ENCODE assay signal across 18 mouse cellular contexts in the genomic region with DNA sequence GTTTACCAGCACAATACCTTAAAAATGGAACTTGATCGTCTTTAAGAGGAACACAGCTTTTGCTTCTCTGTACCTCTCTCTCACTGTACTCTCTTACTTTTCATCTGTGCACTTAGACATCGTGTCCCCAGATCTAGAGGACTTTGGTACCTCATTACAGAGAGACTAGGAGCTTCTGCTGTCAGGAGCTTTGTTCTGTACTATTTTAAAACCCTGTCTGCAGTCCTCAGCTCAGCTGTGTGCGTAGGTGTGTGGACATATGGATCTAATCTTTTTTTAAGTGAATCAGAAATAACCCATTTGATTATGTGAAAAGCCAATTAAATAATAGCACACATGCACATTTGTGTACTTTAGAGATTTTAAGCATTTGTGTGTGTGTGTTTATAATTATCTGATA.
A peak's percentile ranks its signal among the peaks of the same experiment; 100 is the strongest.
DNase-seq lines count a peak whose midpoint lies in the region; ATAC-seq and TF ChIP-seq lines count a peak whose summit lies in the region.
"Had no signal": no experiment of that assay in that cellular context is flagged by ENCODE, and none has a peak within 500 bp of the region (broad histone marks: within the 10 kb centered on the region; RNA-seq: fewer than 3 reads in every experiment).

No protein-coding gene starts in this region.

- WGBS in forebrain, embryonic 16.5 days, result 70% methylated on average over 3 of the region's 3 CpGs

- H3K4me2 ChIP-seq in forebrain, embryonic 16.5 days (ENCODE audit: low read length), result no peak overlapping the region
- H3K4me2 ChIP-seq: embryonic facial prominence, embryonic 12.5 days; hindbrain, embryonic 14.5 days; midbrain, embryonic 12.5 days; stomach, embryonic 15.5 days had no signal

- no peaks in the 10 kb centered on the region for H3K36me3 ChIP-seq in forebrain, embryonic 16.5 days (ENCODE audit: control insufficient read depth, insufficient read depth)
- H3K36me3 ChIP-seq: embryonic facial prominence, embryonic 12.5 days; midbrain, embryonic 12.5 days; stomach, embryonic 15.5 days had no signal

- DNase-seq in brain, adult 2 months (ENCODE audit: low read depth, low spot score), result peak; percentile 90
- DNase-seq in layer of hippocampus, adult 9-11 months, result peak; percentile 90
- peak; percentile 28 to 41 for DNase-seq in left cerebral cortex, postnatal 36 days (ENCODE audit: low spot score in 2 of 2)
- no peak for DNase-seq in testis, postnatal 10 days (ENCODE audit: low spot score)
- no peak for DNase-seq in adrenal gland, postnatal 10 days
- DNase-seq: adrenal gland, postnatal 25 days; heart, postnatal 10 days; kidney, postnatal 10 days; liver, postnatal 0 days; spleen, adult 18-20 months; thymus, postnatal 25 days had no signal

- no peaks in the 10 kb centered on the region for H3K4me1 ChIP-seq in embryonic fibroblast, embryonic 13.5 days (ENCODE audit: control insufficient read depth, insufficient read depth, low read length)
- H3K4me1 ChIP-seq in forebrain, embryonic 16.5 days (replicated peaks; ENCODE audit: control insufficient read depth, insufficient read depth, low read length), result no peaks in the 10 kb centered on the region
- H3K4me1 ChIP-seq: embryonic facial prominence, embryonic 12.5 days; midbrain, embryonic 12.5 days; stomach, embryonic 15.5 days had no signal

- no peaks in the 10 kb centered on the region for H3K9me3 ChIP-seq in forebrain, embryonic 16.5 days (ENCODE audit: control insufficient read depth, low read length)
- H3K9me3 ChIP-seq: embryonic facial prominence, embryonic 12.5 days; midbrain, embryonic 12.5 days; stomach, embryonic 15.5 days had no signal

- intact Hi-C loops in left cerebral cortex, postnatal 36 days (cut with DNase I), result loop anchor here (5.0 kb wide), 1 partner anchor 36 kb away; no protein-coding TSS in a partner anchor

- H3K27ac ChIP-seq in embryonic fibroblast, embryonic 13.5 days (ENCODE audit: insufficient read depth, low read length), result peak overlapping the region; percentile 61
- H3K27ac ChIP-seq in forebrain, embryonic 16.5 days (ENCODE audit: low read length), result no peak overlapping the region
- H3K27ac ChIP-seq: embryonic facial prominence, embryonic 12.5 days; hindbrain, embryonic 14.5 days; midbrain, embryonic 12.5 days; stomach, embryonic 15.5 days had no signal

- TF ChIP-seq POLR2A in embryonic fibroblast, embryonic 13.5 days (IDR thresholded peaks at IDR 0.05; ENCODE audit: low read depth, low read length), result no peak

- no peak for TF ChIP-seq CTCF in embryonic fibroblast, embryonic 13.5 days (IDR thresholded peaks at IDR 0.05; ENCODE audit: borderline replicate concordance, insufficient read depth, low read length)

- H3K9ac ChIP-seq in forebrain, embryonic 16.5 days (replicated peaks; ENCODE audit: low read depth, low read length), result no peak overlapping the region
- H3K9ac ChIP-seq: embryonic facial prominence, embryonic 12.5 days; hindbrain, embryonic 14.5 days; liver, postnatal 0 days; midbrain, embryonic 12.5 days; stomach, embryonic 15.5 days had no signal

- H3K27me3 ChIP-seq in forebrain, embryonic 16.5 days (replicated peaks; ENCODE audit: control insufficient read depth, insufficient read depth, low read length), result no peaks in the 10 kb centered on the region
- H3K27me3 ChIP-seq: embryonic facial prominence, embryonic 12.5 days; midbrain, embryonic 12.5 days; stomach, embryonic 15.5 days had no signal

- H3K4me3 ChIP-seq in embryonic fibroblast, embryonic 13.5 days (ENCODE audit: insufficient read depth, low read length), result no peak overlapping the region
- H3K4me3 ChIP-seq in forebrain, embryonic 16.5 days (replicated peaks; ENCODE audit: low read length), result no peak overlapping the region
- H3K4me3 ChIP-seq: embryonic facial prominence, embryonic 12.5 days; midbrain, embryonic 12.5 days; stomach, embryonic 15.5 days had no signal

- ATAC-seq in forebrain, embryonic 16.5 days, result no peak
- ATAC-seq: intestine, embryonic 16.5 days; liver, postnatal 0 days had no signal

Comparison
In these comparisons a context has a peak if more than half of its experiments do, and no peak if none do; other contexts are left out.
1. DNase-seq: peak in brain, adult 2 months (single experiment), layer of hippocampus, adult 9-11 months (single experiment) and left cerebral cortex, postnatal 36 days (2 of 2); none in testis, postnatal 10 days (single experiment) and adrenal gland, postnatal 10 days (single experiment).